Mouse (Mus musculus) neural tube, embryonic 15.5 days (tissue): Measurements from ENCODE around the gene Ssh2. TPM values are rescaled to one million over a fixed set of nuclear protein-coding genes. Genes with fewer than 3 reads are reported as not detected.
"Not testable (repeated sequence)": the region's sequence is repeated elsewhere in the genome, so short reads cannot be mapped to it uniquely, and the experiment has no call there.

Experiments
- ATAC-seq: fragments of 200-750 bp; cut with Nextera tagmentation; 2 replicates; pipeline ENCODE4 v1.8.0; 2017; ENCODE audit warnings: mild to moderate bottlenecking, moderate TSS enrichment, moderate library complexity; ENCODE audit not compliant: low FRiP score
- H3K27ac ChIP-seq: fragments of 300-500 bp; sonication (generic); replicated peaks from 2 replicates; pipeline ENCODE4 v1.5.1; 2015; ENCODE audit warnings: mild to moderate bottlenecking, inconsistent platforms
- H3K27me3 ChIP-seq: fragments of 300-500 bp; sonication (generic); replicated peaks from 2 replicates; pipeline ENCODE4 v1.6.1; 2015; ENCODE audit warnings: inconsistent platforms
- H3K36me3 ChIP-seq: fragments of 300-500 bp; sonication (generic); 2 replicates; pipeline ENCODE4 v1.6.1; 2015; ENCODE audit warnings: inconsistent platforms
- H3K4me1 ChIP-seq: fragments of 300-500 bp; sonication (generic); 2 replicates; pipeline ENCODE4 v1.6.1; 2015; ENCODE audit warnings: inconsistent platforms
- H3K4me2 ChIP-seq: fragments of 300-500 bp; sonication (generic); 2 replicates; pipeline ENCODE4 v1.6.1; 2015; ENCODE audit warnings: inconsistent platforms, mild to moderate bottlenecking, moderate library complexity
- H3K4me3 ChIP-seq: fragments of 300-500 bp; sonication (generic); replicated peaks from 2 replicates; pipeline ENCODE4 v1.5.1; 2015; ENCODE audit warnings: mild to moderate bottlenecking, inconsistent platforms
- H3K9ac ChIP-seq: fragments of 300-500 bp; sonication (generic); replicated peaks from 2 replicates; pipeline ENCODE4 v1.6.1; 2015; ENCODE audit warnings: mild to moderate bottlenecking, inconsistent platforms
- H3K9me3 ChIP-seq: fragments of 300-500 bp; sonication (generic); replicated peaks from 2 replicates; pipeline ENCODE4 v1.6.1; 2016; ENCODE audit warnings: inconsistent platforms
- WGBS: fragments of 180-500 bp; shearing (Covaris S2); methylation state at CpG from one replicate; pipeline ENCODE4 v1.1.7; 2015; ENCODE audit warnings: mixed read lengths; 5-methylcytosine and 5-hydroxymethylcytosine counted together
- polyA plus RNA-seq: library from polyadenylated mRNA; unstranded; fragments of >200 nt; fragmentation: Nextera tagmentation; extraction: Ambion mirVana; gene quantifications from 2 replicates; pipeline ENCODE4 v1.2.1, GENCODE M21; 2015

Ssh2 gene
- polyA plus RNA-seq, 1 experiment from 2014 or later: 13.9 TPM

DNA sequence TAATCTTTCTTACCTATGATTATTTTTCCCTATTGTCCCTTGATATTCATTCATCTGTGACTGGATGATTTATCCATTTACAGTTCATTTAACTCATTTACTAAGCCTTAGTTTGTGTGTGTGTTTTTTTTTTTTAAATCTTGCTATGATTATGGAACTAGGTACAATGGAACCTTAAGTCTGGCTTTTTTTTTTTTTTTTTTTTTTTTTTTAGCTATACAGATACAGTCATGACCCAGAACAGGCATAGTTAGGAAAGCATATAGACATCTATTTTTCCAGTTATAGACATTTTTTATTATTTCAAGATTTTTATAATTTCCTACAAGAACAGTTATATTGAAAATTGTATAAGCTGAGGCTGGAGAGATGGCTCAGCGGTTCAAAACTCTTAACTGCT, 19.2 kb downstream of the Ssh2 start:
- Histone ChIP-seq H3K9ac (no peak overlapping the region), H3K4me2 (no peak overlapping the region), H3K4me3 (no peak overlapping the region), H3K27me3 (no peaks in the 10 kb centered on the region), H3K36me3 (no peaks in the 10 kb centered on the region), H3K27ac (no peak overlapping the region), H3K4me1 (no peaks in the 10 kb centered on the region), H3K9me3 (no peaks in the 10 kb centered on the region)
- 91% methylated on average over 1 of the region's 1 CpGs for WGBS
- no peak for ATAC-seq

DNA sequence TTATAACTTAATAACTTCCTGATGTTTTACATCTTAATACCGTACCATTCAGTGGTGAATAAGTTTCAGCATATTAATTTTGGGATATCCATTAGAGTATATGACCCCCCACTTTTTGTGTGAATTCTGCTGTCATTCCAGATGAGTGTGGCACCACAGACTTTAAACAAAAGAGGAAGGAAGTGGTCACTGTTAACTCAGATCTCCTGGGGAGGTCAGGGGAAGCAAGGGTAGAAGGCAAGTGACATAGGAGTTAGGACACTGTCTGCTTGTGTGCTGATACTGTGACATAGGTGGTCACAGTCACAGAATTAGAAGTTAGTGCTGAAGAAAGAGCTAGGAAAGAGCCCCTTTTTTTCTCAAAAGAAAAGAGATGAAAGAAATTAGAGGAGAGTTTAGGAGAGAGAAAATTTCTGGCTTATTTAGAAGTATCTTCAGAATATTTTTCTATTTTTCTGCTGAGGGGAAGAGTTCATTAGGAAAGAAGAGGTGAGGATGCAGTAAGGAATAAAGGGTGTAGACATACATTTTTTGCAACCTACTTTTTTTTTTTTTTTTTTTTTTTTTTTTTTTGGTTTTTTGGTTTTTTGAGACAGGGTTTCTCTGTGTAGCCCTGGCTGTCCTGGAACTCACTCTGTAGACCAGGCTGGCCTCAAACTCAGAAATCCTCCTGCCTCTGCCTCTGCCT, 23.7 kb downstream of the Ssh2 start:
- H3K9me3 ChIP-seq: no peaks in the 10 kb centered on the region
- H3K27ac ChIP-seq: no peak overlapping the region
- no peaks in the 10 kb centered on the region for H3K4me1 ChIP-seq
- no peaks in the 10 kb centered on the region for H3K36me3 ChIP-seq
- ATAC-seq: no peak
- WGBS: 92% methylated on average over 1 of the region's 1 CpGs
- H3K27me3 ChIP-seq: no peaks in the 10 kb centered on the region
- no peak overlapping the region for H3K4me3 ChIP-seq
- no peak overlapping the region for H3K4me2 ChIP-seq
- H3K9ac ChIP-seq: no peak overlapping the region

DNA sequence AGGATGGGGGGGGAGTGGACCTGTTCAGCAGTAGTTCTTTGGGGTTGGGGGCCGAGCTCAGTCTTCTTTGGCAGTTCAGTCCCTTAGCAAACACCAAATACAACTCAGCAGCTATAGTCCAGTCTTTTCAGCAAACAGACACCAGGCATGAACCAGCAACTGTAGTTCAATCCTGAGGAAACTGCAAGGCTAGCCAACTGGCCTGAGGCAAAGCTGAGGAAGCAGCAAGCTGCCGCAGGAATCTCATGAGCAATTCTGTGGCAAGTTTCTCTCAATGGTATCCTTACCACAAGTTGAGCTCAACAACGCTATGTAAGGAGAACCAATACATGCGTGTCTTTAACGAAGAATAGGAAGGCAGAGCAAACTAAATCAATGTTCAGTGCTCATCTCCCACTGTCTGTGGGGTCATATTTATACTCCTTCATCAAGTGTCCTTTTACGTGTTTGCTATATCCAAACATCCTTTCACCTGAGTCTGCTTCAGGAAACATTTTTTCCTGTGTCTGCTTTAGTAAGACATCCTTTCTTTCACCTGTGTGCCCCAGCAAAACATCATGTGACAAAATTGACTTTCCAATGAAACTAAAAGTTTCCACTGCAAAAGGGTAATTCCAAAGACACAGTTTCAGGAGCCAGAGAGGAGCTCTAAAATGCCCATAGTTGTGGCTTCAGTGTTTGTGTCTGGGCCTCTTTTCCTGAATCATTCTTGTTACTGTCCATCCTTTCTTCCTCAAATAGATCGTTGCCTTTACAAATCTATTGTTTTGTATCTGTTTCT, 24.6 kb downstream of the Ssh2 start:
- Histone ChIP-seq H3K4me2 (no peak overlapping the region), H3K36me3 (no peaks in the 10 kb centered on the region), H3K27me3 (no peaks in the 10 kb centered on the region), H3K27ac (no peak overlapping the region), H3K9me3 (no peaks in the 10 kb centered on the region), H3K4me1 (no peaks in the 10 kb centered on the region), H3K4me3 (no peak overlapping the region), H3K9ac (no peak overlapping the region)
- ATAC-seq: no peak
- 87% methylated on average over 7 of the region's 7 CpGs for WGBS

DNA sequence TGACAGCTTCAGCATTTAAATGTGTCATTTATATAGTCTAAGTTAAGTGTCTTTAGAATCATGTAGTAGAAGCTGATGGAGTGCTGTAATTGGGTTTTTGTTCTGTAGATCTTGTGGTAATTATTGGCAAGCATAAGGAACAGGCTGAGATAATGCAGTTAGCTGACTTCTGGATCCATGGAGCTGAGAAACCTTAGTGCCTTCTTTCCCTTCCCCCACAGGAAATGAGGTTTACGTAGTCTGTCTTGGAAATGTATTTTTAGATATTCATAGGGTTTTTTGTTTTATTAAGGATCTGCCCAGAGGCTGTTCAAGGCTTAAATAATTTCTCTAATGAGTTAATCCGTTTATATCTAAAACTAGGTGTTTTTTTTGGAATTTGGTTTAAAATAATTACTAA, 26.8 kb downstream of the Ssh2 start:
- H3K36me3 ChIP-seq: no peaks in the 10 kb centered on the region
- no peak for ATAC-seq
- WGBS: 73% methylated on average over 2 of the region's 2 CpGs
- H3K9ac ChIP-seq: no peak overlapping the region
- H3K9me3 ChIP-seq: no peaks in the 10 kb centered on the region
- H3K27ac ChIP-seq: no peak overlapping the region
- no peaks in the 10 kb centered on the region for H3K4me1 ChIP-seq
- H3K4me2 ChIP-seq: no peak overlapping the region
- H3K4me3 ChIP-seq: no peak overlapping the region
- H3K27me3 ChIP-seq: no peaks in the 10 kb centered on the region

DNA sequence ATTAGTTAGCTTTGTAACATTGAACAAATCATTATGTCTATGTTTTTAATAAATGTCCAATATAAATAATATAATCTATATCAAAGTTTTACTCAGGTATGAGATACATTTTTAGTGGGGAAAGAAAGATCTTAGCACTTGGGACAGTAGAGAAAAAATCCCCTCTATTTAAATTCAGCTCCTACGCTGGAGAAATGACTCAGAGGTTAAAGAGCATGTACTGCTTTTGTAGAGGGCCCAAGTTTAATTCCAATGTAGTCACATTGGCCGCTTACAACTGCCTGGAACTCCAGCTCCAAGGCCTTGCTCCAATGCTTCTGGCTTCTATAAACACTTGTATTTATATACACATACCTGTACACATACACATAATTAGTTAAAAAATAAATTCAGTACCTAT, 36.7 kb downstream of the Ssh2 start:
- Histone ChIP-seq H3K4me1 (no peaks in the 10 kb centered on the region), H3K4me3 (no peak overlapping the region), H3K36me3 (no peaks in the 10 kb centered on the region), H3K4me2 (no peak overlapping the region), H3K27ac (no peak overlapping the region), H3K9me3 (no peaks in the 10 kb centered on the region), H3K9ac (no peak overlapping the region), H3K27me3 (no peaks in the 10 kb centered on the region)
- ATAC-seq: no peak
- WGBS: 76% methylated on average over 2 of the region's 2 CpGs

DNA sequence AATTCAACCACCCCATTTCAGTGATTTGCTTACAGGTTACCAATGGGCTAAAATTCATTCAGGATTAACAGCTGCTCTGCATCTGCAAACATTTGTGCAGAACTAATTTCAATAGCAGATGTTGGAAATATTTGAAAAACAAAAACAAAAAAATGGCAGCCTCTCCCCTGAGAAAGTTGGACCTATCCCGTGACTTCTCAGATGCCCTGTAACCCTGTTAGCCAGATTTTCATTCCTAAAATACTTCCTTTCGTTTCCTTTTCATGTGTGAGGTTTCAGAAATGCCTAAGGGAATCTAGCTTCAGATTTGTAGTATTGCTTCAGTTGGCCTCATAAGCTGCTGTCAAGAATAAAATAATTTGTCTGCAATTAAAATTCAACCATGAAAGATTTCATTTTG, 43.4 kb downstream of the Ssh2 start:
- H3K4me1 ChIP-seq: no peaks in the 10 kb centered on the region
- H3K4me3 ChIP-seq: no peak overlapping the region
- 73% methylated on average over 2 of the region's 2 CpGs for WGBS
- ATAC-seq: no peak
- H3K36me3 ChIP-seq: no peaks in the 10 kb centered on the region
- H3K9ac ChIP-seq: no peak overlapping the region
- no peak overlapping the region for H3K4me2 ChIP-seq
- no peak overlapping the region for H3K27ac ChIP-seq
- no peaks in the 10 kb centered on the region for H3K9me3 ChIP-seq
- H3K27me3 ChIP-seq: no peaks in the 10 kb centered on the region

DNA sequence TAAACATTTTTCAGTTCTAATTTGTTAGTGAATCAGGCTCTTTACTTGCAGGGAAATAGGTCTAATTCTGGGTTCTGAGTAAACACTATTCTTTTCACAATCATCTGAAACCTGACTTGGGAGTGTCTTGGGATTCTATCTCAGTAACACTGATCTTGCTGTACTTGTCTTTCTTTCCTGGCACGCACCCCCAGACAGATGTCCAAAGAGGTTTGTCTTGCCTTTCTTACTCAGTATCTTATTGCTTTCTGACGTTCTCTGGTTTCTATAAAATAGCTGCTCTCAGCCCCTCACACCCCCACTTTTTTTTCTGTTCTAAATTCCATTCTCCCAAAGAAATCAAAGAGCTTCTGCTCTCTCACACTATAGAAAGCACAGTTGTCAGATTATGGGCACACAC, 51.3 kb downstream of the Ssh2 start:
- ATAC-seq: no peak
- Histone ChIP-seq H3K4me2 (no peak overlapping the region), H3K27ac (no peak overlapping the region), H3K36me3 (no peaks in the 10 kb centered on the region), H3K4me1 (no peaks in the 10 kb centered on the region), H3K27me3 (no peaks in the 10 kb centered on the region), H3K4me3 (no peak overlapping the region), H3K9ac (no peak overlapping the region), H3K9me3 (no peaks in the 10 kb centered on the region)
- WGBS: 76% methylated on average over 2 of the region's 2 CpGs

DNA sequence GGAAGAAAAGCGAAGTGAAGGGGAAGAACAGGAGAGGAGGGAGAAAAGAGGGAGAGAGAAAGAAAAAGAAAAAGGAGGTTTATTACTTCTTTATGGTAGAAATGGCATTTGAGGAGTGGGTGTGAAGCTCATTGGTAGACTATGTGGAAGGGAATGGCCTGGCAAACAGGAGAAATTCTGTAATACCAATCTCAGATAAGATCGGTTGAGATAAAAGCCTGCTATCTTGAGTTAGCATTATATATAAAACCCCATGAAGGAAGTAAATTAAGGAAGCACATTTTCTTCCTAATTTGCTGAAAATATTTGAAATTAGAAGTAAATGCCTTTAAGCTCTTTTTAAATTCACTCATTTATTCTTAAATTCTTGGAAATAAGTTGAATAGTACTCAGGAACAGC, 59.9 kb downstream of the Ssh2 start:
- Histone ChIP-seq H3K9me3 (no peaks in the 10 kb centered on the region), H3K9ac (no peak overlapping the region), H3K4me2 (no peak overlapping the region), H3K27ac (no peak overlapping the region), H3K27me3 (no peaks in the 10 kb centered on the region), H3K4me1 (no peaks in the 10 kb centered on the region), H3K36me3 (no peaks in the 10 kb centered on the region), H3K4me3 (no peak overlapping the region)
- 88% methylated on average over 2 of the region's 2 CpGs for WGBS
- ATAC-seq: no peak

DNA sequence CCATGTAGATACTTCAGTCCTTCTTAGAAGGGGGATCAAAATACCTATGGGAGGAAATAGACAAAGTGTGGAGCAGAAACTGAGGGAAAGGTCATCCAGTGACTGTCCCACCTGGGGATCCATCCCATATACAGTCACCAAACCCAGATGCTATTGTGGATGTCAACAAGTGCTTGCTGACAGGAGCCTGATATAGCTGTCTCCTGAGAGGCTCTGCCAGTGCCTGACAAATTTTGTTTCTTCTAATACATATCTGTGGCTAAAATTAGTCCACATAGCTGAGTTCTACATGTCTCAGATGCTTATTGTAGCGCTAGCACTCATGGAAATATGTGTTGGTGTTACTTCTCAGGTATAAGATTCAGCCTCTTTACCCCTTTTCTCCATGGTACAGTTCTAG, 62.5 kb downstream of the Ssh2 start:
- not testable (repeated sequence) for H3K36me3 ChIP-seq, H3K9ac ChIP-seq, H3K27me3 ChIP-seq, H3K4me2 ChIP-seq, H3K4me3 ChIP-seq, ATAC-seq, H3K27ac ChIP-seq, H3K9me3 ChIP-seq, H3K4me1 ChIP-seq
- WGBS: 94% methylated on average over 1 of the region's 1 CpGs

DNA sequence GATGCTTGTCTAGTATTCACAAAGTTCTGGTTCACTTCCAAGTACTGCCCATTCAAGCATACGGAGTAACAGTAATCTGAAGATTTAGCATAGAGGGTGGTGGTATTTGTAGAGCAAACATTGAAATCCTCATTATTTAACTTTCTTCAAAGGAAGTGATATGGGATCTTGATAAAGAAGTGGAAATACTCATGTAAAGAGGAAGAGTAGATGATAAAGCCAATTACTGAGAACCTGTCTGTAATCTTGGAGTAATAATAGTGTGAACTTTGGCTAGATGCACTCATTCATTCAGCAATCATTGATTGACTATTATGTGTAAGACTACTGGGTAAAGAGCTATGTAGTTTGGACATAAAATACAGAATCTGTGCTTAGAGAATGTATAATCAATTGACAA, 64.1 kb downstream of the Ssh2 start:
- H3K4me1 ChIP-seq: no peaks in the 10 kb centered on the region
- no peaks in the 10 kb centered on the region for H3K9me3 ChIP-seq
- H3K4me2 ChIP-seq: no peak overlapping the region
- no peak overlapping the region for H3K4me3 ChIP-seq
- 90% methylated on average over 1 of the region's 1 CpGs for WGBS
- H3K9ac ChIP-seq: no peak overlapping the region
- no peaks in the 10 kb centered on the region for H3K27me3 ChIP-seq
- no peaks in the 10 kb centered on the region for H3K36me3 ChIP-seq
- no peak overlapping the region for H3K27ac ChIP-seq
- ATAC-seq: no peak

DNA sequence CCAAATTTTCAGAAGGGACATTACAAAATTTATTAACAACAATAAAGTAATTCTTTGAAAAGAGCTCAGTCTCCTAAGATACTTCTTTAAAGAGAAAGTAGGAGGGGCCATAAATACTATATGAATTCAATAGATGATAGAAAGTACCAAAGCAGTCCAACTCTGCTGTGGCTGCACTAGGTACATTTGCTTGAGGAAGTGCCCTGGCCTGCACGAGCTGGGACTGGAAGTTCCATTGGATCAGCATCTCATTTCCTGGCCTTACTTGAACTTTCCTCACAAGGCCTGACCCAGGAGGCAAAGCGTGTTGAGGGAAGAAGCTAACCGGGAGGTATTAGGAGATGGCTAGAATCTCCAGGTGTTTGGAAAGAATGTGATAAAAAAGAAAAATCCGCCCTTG, 75.4 kb downstream of the Ssh2 start:
- Histone ChIP-seq H3K27me3 (no peaks in the 10 kb centered on the region), H3K4me1 (no peaks in the 10 kb centered on the region), H3K9me3 (no peaks in the 10 kb centered on the region), H3K4me3 (no peak overlapping the region), H3K9ac (no peak overlapping the region), H3K36me3 (no peaks in the 10 kb centered on the region), H3K4me2 (no peak overlapping the region), H3K27ac (no peak overlapping the region)
- WGBS: 84% methylated on average over 4 of the region's 4 CpGs
- ATAC-seq: no peak

DNA sequence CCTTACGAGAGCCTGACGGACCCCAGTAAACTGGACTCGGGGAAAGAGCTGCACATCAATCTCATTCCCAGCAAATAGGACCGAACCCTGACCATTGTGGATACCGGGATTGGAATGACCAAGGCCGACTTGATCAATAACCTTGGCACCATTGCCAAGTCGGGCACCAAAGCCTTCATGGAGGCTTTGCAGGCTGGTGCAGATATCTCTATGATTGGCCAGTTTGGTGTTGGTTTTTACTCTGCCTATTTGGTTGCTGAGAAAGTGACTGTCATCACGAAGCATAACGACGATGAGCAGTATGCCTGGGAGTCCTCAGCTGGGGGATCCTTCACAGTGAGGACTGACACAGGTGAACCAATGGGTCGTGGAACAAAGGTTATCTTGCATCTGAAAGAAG, 77.6 kb downstream of the Ssh2 start:
- H3K27me3 ChIP-seq: not testable (repeated sequence)

More for the DNA sequence above, 77.6 kb downstream of the Ssh2 start:
- H3K4me3 ChIP-seq, H3K4me2 ChIP-seq, H3K9me3 ChIP-seq, H3K36me3 ChIP-seq, H3K9ac ChIP-seq, ATAC-seq, H3K4me1 ChIP-seq, H3K27ac ChIP-seq: not testable (repeated sequence)
- 94% methylated on average over 11 of the region's 11 CpGs for WGBS
